Mouse (Mus musculus) erythroblast, embryonic 14.5 days (primary cell): ENCODE data around the gene Ppm1l.

Source experiments
- GATA1 ChIP-seq: IDR thresholded peaks from 2 replicates; pipeline ENCODE4 v1.6.1; 2012; ENCODE audit warnings: low read length, inconsistent platforms, mixed read lengths
- TAL1 ChIP-seq: IDR thresholded peaks from 3 replicates; pipeline ENCODE4 v1.6.1; 2012; ENCODE audit warnings: low read length, inconsistent platforms, mixed read lengths

- TF ChIP-seq GATA1: no peak
- TF ChIP-seq TAL1: no peak
Measured at GRCm38 (mm10) chr3:69373544-69374306, 57.1 kb downstream of the Ppm1l start.
